Mouse (Mus musculus) bone marrow macrophage, adult 2 months (primary cell): ENCODE measurements around the gene Kcna2.

Source experiments
- CTCF ChIP-seq: IDR thresholded peaks from 2 replicates; pipeline ENCODE4 v1.5.1; 2012; ENCODE audit warnings: low read depth, mild to moderate bottlenecking, low read length, moderate library complexity
- POLR2A ChIP-seq: IDR thresholded peaks from 2 replicates; pipeline ENCODE4 v1.6.1; 2012; ENCODE audit warnings: mild to moderate bottlenecking, low read depth, low read length, borderline replicate concordance

DNA sequence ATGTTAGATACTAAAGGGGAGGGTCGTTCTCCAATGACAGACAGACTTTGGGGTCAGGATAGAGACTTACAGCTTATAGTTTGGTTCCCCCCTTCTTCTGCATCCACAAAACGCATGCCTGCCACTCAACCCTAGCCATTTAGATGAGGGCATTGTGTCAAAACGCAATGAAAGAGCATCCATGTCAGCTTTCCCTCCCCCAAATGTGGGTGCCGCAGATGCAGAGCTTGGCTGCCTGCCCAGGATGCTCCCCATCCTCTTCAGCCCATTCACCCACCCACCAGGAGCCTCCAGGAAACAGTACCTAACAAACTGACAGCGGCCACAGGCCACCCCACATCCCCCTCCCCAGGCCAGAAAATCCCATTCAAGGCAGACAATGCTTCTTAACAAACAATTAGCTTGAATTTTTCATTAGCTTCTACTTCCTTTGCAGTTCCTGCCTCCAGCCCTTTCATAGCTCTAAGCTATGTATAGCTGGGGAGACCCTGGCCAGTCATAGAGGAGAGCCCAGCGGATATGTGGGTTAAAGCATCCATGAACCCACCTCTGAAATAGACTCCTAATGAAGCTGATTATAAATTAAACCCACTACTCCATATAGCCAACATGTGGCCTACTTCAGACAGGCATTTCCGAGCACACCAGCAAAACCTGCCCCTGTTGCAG, 50.1 kb downstream of the Kcna2 start:
- TF ChIP-seq POLR2A = no peak
- no peak for TF ChIP-seq CTCF
